Mouse (Mus musculus) cerebellum, adult 11 months (tissue): Measurements from ENCODE around the gene Gpr161.

Source experiments
- DNase-seq: peaks from one replicate; pipeline ENCODE4 v3.0.0; 2022

Gpr161 gene

GRCm38 (mm10) chr1:165295489-165295888 lies at the start of gene Gpr161:
TSS of gene Gpr161 (plus strand) at chr1:165295789.
- DNase-seq: no peak

DNA sequence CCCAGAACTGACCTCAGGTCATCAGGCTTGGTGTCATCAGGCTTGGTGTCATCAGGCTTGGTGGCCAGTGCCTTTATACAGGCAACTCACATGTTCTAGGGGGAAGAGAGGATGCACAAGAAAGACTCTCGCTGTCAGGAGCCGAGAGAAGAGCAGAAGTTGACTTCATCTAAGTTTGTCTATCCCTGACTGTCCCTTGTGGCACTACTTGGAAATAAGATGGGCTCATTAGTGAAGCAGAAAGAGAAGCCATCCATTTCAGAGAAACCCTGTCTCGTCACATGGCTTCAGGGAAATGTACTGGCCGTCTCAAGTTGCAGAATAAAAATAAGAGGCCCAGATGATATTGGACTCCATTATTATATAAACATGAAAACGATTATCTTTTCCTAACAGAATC lies 49.0 kb upstream of the Gpr161 start:
- DNase-seq: no peak

DNA sequence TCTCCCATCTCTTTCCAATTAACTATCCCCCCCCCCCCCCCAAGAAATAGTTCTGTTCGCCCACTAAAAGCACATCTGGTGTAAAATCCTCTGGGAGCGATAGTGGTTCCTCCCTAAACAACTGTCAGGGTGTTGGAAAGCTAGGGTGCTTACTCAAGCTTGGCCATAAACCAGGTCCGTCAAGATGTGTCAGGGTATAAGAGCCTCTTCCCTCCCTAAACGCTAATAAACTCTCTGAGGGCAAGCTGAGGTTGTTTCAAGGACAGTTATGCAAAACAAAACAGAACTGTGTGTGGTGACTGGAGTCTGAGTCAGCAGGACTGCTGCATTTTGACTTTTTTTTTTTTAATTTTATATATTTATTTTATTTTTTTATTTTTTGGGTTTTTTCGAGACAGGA lies 48.5 kb upstream of the Gpr161 start:
- DNase-seq: no peak

DNA sequence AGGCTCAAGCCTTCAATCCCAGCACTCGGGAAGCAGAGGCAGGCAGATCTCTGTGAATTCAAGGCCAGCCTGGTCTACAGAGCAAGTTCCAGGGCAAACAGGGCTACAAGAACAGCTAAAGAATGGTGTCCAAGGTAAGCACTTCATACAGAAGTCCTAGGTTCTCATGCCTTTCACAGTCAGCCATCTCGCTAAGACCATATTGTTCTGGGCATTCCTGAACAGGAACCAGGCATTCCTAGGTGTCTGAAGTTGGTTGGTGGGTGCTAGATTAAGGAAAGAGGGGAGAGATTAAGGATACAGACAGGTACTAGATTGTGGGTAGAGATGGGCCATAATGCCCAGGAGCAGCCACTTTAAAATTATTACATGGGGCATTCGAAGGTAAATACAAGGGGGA lies 47.8 kb upstream of the Gpr161 start:
- no peak for DNase-seq

DNA sequence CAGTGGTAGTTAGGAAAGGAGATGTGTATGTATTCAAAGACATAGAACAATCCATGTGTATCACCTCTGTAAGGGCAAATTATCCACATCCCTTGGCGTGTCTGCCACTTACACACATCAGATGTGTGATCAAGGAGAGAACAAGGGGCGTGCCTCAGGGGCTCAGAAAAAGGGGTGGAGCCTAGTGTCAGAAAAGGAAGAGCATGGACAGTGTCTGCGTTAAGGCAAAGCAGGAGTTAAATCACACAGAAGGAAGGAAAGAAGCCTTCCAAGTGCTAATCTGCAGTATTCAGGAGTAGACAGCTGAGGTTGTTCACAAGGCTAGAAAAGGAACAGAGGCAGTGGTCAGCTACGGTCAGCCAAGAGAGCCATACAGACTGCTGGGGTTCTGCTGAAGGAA lies 46.7 kb upstream of the Gpr161 start:
- no peak for DNase-seq

DNA sequence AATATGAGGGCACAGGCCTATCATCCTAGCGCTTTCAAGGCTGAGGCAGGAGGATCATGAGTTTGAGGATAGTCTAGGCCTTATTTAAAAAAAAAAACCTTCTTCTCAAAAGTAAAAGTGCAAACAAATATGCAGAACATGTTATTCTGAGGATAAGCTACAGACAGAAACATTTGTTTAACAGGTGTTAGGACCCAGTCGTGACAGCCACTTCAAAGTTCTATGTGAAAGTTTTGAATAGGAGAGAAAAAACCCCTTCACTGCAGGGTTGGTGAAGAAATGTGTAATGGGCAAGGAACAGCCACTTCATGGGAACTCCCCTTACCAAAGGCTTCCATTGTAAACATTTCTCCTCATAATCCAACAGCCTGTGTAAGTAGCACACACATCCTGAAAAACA lies 45.0 kb upstream of the Gpr161 start:
- no peak for DNase-seq

- peak; percentile 24 for DNase-seq
Measured at GRCm38 (mm10) chr1:165252027-165252671, 43.4 kb upstream of the Gpr161 start.

GRCm38 (mm10) chr1:165274946-165275345 lies 20.6 kb upstream of the Gpr161 start:
- DNase-seq: no peak

- no peak for DNase-seq
Measured at GRCm38 (mm10) chr1:165280741-165281140, 14.8 kb upstream of the Gpr161 start.

DNA sequence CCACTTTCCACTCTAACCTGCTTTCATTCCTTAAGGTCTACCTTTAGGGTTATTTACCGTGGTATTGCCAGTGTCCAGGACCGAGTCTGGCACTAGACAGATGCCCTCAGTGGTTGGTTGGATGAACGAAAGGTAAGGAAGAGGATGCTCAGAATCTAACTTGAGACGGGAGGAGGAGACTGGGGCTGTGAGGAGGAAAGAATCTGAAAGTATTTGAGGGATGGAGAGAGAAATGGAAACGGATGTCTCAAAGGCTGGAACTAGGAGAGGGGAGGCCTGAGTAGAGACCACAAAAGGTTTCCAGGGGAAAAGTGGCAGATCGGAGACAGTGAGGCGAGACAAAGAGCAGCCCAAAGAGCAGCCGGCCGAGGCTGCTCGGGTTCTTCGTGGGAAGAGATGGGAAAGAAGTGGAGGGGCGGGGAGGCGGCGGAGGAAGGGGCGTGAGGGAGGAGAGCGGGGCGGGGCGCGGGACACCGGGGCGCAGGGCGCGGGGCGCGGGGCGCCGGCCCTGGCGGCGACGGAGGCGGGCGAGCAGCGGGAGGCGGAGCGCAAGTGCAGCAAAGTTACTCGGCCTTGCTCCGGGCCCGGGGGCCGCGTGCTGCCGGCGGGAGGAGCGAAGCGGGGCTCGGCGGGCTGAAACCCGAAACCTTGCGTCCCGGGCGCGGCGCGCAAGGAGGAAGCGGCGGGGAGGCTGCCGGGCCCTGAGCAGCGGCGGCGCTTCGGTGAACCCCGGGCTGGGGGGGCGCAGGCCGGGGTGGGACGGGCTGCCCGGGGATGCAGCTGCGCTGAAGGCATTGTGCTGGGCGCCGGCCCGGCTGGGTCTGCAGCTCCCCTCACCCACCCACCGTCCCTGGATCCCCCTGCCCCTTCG lies 14.0 kb upstream of the Gpr161 start:
- peak; percentile 4 for DNase-seq

GRCm38 (mm10) chr1:165282222-165282966 lies 13.2 kb upstream of the Gpr161 start:
- no peak for DNase-seq

DNA sequence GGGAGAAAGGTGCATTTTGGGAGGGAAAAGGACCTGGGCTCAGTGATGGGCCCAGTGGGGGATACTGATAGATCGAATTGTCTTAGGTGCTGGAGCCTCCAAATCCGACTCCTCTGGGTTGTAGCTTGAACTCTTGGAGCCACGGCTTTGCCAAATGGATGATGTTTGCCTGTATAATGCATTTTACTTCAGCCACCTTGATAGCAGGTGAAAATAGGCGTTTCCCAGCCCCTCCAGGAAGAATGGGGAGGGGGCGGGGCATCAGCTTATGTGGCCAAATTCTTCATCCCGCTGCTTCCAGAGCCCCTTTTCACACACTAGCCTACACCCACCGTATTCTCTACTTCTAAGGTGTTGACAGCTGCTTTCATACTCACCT lies 12.6 kb upstream of the Gpr161 start:
- no peak for DNase-seq

GRCm38 (mm10) chr1:165284096-165284495 lies 11.5 kb upstream of the Gpr161 start:
- no peak for DNase-seq

- DNase-seq: no peak
Measured at GRCm38 (mm10) chr1:165288165-165288564, 7.4 kb upstream of the Gpr161 start.

- DNase-seq: no peak
Measured at GRCm38 (mm10) chr1:165289831-165290230, 5.8 kb upstream of the Gpr161 start.

GRCm38 (mm10) chr1:165291606-165292005 lies 4.0 kb upstream of the Gpr161 start:
- DNase-seq: no peak

GRCm38 (mm10) chr1:165301108-165301507 lies 5.5 kb downstream of the Gpr161 start:
- DNase-seq: no peak

- no peak for DNase-seq
Measured at GRCm38 (mm10) chr1:165301567-165301966, 6.0 kb downstream of the Gpr161 start.

GRCm38 (mm10) chr1:165302455-165303208 lies 7.0 kb downstream of the Gpr161 start:
- no peak for DNase-seq

DNA sequence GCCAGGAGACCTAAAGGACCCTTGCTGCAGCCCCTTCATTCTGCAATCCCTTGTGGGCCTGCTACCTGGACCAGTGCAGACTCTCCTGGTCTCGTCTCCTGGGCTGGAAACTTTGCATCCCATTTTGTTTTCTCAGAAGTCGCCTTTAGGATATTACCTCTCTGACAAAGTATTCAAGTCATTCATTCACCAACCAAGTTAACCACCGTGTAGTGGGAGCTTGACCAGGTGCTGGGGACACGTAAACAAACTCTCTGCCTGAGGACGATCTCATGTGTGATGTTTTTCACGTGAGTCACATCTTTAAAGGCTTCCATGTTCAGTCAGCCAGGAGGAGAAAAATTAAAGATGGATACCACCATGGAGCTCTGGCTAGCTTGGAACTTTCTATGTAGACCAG lies 7.6 kb downstream of the Gpr161 start:
- DNase-seq: no peak

DNA sequence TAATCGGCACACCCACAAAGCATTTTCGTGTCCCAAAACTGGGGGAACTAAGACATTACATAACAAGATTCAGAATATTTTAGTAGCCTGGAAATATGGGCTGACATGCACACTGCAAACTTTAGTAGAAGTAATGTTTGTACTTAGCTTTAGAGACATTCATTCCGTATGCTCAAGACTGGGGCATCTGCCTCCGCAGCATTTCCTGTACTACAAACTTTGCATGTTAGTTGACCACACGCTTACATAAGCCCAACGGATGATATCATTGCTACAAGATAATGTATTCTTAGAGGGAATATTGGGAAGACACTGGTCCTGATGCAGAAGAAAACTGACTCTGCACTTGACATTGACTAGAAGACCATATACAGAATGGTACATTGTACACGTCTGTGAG lies 8.8 kb downstream of the Gpr161 start:
- no peak for DNase-seq

- no peak for DNase-seq
Measured at GRCm38 (mm10) chr1:165308180-165308579, 12.6 kb downstream of the Gpr161 start.

DNA sequence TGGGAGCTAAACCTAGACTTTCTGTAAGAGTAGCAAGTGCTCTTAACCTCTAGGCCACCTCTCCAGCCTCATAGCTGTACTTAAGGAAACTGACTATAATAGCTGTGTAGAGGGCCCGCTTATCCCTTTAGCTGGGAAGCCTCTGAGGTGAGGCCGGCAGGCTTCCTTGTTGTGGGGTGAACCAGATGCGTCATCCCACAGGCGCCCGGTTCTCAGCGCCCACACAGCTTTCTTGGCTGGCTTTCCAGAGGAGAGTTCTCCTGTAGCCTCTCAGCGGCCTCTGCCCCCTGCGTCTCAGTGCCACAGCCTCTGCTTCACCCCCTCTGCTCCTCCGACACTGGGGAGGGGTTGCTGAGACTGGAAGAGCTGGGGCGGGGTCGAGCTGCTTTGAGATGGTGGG lies 20.8 kb downstream of the Gpr161 start:
- no peak for DNase-seq
